Mouse (Mus musculus) B cell, adult 2 months (primary cell): ENCODE measurements around the gene Nrxn1.
A peak's percentile ranks its signal among the peaks of the same experiment; 100 is the strongest.
"Not testable (repeated sequence)": the region's sequence is repeated elsewhere in the genome, so short reads cannot be mapped to it uniquely, and the experiment has no call there.

ENCODE experiments used
- DNase-seq, 2 experiments: peaks; one replicate each; pipeline ENCODE4 v3.0.0; 2022

Gene Nrxn1

GRCm38 (mm10) chr17:90550415-90550814, 542.5 kb downstream of the Nrxn1 start:
- no peak for DNase-seq

DNA sequence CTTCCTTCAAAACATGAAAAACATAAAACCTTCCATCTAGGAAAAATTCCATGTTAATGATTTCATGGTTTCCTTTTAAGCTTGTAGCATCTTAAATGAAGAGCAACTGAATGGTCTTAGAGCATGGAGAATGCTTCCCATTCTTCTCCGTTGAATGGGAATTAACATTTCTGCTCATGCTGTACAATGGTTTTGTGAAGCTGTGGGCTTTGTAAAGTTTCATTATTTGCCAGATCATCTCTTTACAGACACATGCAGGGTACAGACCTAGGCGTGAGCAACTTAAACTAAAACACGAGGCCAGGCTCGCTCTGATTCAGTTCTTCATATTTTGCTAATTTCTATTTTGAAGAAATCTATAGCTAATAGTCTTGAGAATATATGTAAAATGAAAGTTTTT, 546.1 kb downstream of the Nrxn1 start:
- no peak for DNase-seq

DNA sequence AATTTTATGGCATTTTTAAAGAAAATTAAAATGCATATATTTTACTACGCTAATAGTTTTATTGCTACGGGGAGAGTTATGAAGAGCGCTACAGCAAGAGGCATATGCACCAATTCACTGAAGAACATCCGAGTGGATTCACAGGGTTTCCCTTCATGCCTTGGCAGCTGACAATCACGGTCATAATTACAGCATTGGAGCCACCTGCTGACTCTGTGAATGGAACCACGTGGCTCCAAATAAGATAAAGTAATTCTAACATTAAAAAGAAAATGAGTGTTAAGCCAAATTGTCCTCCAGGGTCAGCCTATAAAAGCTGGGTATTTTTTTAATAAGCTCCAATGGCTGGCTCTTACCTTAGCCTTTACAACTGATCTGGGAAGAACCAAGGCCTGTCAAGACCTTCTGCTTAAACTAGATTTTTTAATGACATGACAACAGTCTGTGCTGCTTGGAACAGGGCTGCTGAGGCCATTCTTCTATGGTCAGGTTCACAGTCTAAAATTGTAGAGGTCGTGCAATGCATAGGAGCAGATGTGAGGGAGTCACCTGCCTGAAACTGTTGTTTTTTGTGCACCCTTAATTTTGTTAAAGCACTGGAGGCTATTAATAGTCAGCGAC, 548.1 kb downstream of the Nrxn1 start:
- DNase-seq, result no peak

DNA sequence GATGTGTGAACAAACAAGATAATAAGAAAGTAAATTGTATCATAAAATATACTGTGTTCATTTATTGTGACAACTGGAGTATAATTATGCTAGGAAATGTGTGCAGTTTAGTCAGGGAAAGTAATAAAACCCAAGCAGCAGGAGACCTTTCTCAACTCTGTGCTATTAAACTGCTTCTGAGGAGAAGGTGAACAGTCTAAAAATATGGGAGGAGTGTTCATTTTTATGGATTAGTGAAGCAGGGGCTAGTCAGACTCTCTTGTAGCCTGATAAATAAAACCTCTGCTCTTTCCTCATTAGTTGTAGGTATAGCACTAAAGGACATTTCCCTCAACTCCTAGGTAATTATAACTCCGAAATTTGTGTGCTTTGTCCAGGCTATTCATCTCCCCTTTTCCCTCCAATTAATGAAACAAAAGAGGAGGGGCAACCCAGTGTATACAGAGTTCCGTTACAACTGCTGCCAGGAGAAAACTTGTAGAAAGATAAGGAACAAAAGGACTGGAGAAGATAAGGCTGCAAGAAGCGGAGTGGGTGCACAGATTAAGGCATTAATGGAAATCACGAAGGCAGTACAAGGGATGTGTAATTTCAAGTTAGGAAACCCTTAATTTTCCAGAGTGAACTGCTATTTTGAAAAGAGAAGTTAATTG, 548.8 kb downstream of the Nrxn1 start:
- DNase-seq, result no peak

GRCm38 (mm10) chr17:90531443-90531842, 561.4 kb downstream of the Nrxn1 start:
- DNase-seq, result no peak

GRCm38 (mm10) chr17:90506026-90506425, 586.8 kb downstream of the Nrxn1 start:
- no peak for DNase-seq

DNA sequence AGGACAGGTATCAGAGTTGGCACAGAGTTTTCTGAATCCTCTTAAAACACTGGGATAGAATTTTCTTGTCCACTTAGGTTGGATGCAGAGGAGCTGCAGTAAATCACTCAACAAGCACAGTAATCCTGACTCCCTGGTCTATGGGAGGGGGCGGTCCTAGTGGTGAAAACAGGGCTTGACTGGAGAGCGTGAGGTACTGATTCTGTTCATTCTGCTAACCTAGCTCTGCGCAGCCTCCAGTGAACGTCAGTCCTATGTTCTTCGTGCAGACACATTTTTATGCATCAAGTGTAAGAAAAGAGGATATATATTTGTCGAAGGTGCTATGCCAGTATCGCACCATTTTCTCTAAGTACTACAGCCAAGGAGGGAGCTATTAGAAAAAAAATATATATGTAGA, 588.9 kb downstream of the Nrxn1 start:
- DNase-seq, result not testable (repeated sequence)

DNA sequence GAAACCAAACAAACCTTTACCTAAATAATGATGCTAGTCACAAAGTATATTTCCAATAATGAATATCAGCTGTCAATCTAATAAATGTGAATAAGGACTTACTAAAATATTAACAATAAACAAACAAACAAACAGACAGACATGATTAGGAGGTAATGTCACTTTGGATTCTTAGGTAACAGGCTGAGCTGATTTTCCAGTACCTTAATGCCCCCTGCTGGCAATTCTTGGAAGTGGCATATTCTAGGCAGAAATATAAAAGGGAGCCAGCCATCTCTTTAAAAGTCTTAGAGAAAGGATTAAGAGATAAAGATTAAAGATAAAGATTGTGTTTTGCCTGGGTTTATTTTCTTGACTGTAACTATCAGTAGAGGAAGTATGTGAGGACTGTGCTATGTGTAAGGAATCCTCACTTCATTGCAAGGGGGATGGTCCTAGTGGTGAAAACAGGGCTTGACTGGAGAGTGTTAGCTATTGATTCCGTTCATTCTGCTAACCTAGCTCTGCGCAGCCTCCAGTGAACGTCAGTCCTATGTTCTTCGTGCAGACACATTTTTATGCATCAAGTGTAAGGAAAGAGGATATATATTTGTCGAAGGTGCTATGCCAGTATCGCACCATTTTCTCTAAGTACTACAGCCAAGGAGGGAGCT, 591.7 kb downstream of the Nrxn1 start:
- peak; percentile 23 to 41 for DNase-seq

DNA sequence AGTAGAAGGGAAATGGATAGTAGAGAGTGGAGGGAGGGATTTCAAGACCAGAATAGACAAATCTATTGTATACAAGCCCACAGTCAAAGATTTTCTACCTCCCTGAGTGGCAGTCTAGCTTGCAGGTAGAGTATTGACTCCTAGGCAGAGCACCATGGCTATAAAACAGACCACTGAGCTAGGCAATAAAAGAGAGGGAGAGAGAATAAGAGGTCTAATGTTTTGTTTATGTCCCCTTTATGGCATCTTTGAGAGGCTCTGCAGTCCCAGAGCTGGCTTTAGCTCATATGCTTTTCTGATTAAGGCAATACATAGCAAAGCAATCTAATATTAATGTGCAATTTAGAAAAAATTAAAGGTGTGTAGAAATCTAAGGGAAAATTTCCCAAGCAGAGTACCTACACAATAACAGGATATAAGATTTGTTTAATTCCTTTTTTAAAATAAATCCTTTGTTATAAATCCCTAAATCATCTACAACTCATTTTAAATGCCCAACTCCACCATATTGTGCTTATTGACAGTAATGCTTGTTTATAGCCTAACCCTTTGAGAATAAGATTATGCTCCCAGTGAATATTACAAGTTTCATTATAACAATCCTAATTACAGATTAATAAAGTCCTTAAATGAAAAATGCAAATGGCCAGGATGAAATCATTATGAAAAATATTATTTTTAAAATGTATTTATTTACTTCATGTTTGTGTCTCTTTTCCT, 613.2 kb downstream of the Nrxn1 start:
- DNase-seq, result no peak

DNA sequence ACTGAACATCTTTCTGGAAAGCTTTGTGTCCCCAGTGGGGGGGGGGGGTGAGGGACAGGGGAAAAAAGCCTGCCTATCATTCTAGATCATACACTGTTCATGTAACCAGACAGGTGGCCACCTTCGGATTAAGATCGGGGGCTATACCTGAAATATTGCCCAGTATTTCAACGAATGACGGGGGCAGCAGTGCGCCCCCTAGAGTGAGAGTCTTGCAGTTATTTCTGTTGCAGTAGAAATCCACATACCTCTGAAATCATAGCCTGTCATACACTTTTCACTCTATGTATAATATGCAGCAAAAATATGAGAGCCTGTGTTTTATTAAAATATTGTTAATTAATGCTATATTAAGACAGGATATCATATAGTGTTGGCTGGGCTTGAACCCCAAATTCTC, 636.1 kb downstream of the Nrxn1 start:
- DNase-seq, result peak; percentile 2

DNA sequence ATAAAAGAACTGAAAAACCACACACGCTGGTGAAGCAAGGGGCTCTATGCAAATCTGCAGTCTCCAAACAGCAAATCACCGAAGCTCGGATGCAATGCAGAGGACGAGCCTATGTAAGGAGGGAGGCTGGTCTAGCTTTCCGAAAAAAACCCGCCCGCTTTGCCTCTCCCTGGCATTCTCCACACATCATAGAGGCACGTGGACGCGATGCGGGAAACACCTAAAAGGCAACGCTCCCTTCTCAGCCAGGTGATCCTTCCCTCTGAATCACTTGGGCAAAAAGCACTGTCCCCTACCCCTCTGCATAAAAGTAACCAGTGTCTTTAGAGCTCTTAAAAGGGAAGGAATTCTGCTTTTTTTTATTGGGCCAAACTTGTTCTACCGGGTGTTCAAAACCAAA, 637.0 kb downstream of the Nrxn1 start:
- DNase-seq, result peak; percentile 1 to 2

GRCm38 (mm10) chr17:90455409-90455775, 637.5 kb downstream of the Nrxn1 start:
- peak in 1 of 2 experiments; percentile 0 for DNase-seq

- peak; percentile 1 to 6 for DNase-seq
Measured at GRCm38 (mm10) chr17:90454738-90455408, 638.0 kb downstream of the Nrxn1 start.

DNA sequence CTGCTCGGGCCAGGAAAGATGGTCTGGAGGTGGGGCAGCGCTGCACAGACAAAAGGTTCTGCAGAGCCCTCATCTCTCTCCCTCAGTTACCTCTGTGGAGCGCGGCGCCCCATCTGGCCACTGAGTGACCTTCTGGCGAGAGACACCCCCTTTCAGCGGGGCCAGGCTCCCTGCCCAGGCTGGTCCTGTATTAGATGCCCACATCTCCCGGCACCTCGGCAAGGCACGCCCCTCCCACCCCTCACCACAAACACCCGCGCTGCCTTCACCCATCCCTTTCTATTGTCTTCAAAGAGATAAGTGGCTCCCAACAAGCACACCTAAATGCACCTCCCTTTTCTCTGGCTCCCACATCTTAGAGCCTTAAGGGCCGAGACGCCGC, 638.5 kb downstream of the Nrxn1 start:
- DNase-seq, result no peak

DNA sequence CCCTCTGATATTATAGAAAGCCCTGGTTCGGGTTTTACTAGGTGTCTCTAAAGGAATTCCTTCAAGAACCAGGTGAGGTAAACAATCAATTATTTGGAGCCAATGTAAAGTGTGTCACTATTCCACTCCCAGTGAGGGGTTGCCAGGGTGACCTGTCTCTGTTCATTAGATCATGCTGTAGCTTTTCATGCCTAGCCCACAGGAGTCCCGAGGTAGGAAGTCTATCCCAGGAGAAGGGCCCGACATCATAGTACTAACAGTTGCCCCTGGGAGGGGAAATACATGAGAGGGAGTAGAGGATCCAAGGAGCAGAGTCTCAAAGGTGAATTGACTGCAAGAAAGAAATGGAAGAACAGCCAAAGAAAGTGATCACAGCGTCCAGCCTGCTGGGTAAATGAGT, 639.6 kb downstream of the Nrxn1 start:
- no peak for DNase-seq

DNA sequence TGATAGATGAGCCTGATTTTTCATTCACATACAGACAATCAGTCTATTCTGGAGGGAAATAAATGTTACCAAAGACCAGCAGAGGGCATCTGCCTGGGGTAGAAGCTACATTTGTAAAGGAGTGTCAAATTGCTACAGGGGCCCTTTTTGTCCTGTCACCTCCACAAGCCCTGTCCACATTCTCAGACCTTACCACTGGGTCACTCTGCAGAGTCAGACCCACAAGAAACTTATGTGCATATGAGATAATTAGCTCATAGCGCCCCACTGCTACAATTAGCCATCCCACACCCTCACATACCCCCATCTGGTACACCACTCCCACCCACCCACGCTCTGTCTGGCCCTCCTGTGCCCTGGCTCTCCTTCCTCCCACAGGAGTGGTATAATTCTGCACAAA, 640.1 kb downstream of the Nrxn1 start:
- DNase-seq, result no peak

DNA sequence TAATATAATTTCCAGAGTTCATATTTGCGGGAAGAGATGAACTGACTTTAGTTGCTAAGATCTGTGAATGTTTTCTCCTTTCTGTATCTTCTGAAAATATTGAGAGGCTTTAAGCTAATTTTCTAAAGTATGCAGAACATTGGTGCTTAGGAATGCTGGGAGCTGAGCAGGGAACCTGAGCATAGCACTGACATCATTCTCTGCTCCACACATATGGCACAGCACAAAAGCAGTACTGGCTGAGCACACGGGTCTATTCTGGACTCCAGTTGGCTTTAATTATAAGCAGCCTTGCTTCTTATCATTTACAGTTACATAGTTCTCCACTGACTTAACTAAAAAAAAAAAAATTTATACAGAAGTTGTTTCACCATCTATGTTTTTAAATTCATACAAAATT, 641.5 kb downstream of the Nrxn1 start:
- DNase-seq, result no peak

DNA sequence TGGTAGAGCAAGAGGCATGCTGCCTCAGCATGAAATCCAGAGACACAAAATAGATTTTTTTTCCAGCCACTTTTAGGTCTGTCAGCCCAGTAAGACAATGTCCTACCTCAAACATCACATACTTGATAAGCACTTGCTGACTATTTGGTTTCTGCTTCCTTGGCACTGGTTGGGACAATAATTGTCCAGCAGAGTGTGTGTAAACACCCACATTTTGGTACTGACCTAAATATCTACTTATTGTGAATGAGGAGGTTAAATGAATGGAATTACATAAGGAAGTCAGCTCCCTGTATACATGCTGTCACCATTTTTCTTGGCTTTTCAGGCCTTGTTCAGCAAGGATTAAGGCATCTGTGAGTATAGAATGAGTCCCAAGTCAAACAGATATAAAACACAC, 649.8 kb downstream of the Nrxn1 start:
- DNase-seq, result no peak

DNA sequence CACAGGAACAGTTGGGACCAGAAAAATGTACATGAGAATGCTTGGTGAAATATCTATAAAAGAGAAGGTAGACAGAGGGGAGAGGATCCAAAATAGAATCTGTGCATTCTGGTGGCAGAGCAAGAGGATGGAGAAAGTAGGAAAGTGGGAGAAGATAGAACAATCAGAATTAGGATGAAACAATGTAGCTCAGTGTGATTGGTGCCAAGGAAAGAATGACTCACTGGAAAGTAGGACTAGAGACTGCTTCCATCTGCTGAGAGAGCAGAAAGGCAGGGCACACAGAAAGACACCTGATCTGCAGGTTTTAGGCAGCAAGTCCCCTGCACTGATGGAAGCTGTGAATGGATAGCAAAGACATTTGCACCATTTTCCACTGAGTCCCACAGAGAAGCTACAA, 657.0 kb downstream of the Nrxn1 start:
- no peak for DNase-seq

DNA sequence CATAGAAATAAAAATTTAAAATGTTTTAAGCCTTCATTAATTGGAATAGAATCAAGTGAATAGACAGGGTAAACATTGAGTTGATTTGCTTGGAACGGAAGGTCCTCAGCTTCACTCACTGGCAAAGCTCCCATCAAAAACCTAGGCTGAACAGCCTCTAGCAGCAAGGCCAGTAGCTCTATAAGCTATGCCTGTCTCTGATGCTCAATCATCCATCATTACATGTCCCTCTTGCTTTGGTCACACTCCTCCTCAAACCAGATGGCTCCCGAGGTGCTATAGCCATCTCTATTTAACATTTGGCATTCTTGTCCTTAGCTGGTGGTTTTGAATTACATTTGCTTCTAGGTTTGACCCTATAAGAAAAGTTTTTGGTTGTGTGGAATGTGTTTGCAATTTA, 657.5 kb downstream of the Nrxn1 start:
- no peak for DNase-seq

DNA sequence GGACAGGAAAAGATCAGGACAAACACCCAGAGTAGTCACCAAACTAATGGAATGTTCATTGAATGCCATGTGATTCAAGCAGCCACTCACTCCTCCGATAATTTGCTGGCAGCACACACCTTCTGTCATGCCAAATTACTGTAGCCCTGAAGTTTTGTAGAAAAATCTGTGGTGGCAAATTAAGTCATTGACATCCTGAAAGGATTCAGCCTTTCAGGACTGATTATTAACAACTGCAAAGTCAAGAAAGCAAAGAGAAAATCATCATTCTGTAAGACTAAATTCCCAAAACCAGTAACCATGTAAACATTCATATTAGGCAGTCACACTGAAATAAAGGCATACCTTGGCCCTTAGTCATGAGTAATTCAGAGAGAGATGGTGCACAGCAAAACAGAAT, 662.7 kb downstream of the Nrxn1 start:
- DNase-seq, result no peak

DNA sequence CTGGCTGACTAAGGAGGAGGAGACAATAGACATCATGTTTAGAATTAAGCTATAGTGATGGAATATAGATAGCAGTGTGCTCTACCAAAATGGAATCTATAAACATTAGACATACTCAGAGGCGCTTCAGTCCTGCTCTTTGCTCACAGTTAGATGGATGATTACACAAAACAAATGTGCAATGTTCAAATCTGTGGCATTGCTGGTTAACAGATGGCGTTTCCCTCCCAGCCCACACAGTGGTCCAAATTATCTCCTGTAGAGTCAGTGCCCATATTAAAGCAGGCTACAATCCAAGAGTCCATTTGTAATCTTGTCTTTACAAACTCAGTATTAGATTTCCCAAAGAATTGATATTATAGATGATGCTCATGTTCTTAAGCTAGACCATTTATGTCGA, 666.9 kb downstream of the Nrxn1 start:
- no peak for DNase-seq

- DNase-seq, result no peak
Measured at GRCm38 (mm10) chr17:90422591-90422990, 670.3 kb downstream of the Nrxn1 start.
